Mouse (Mus musculus): ENCODE data around the gene Mrps26. TPM values are rescaled to one million over a fixed set of nuclear protein-coding genes. Genes with fewer than 3 reads are reported as not detected.

The Mrps26 gene
- total RNA-seq, 2 experiments from 2014 or later = 11.3 to 15.1 TPM

Other genes with a start within 250 kb of the Mrps26 start
- not detected in 2 replicates for gene Cpxm1, start 166.2 kb upstream of the Mrps26 start, total RNA-seq (2015; ENCODE audit: low replicate concordance)
- gene Cpxm1, start 166.2 kb upstream of the Mrps26 start, total RNA-seq (2017; ENCODE audit: low replicate concordance) = not detected in 2 replicates
- gene Gm28372, start 158.5 kb upstream of the Mrps26 start, total RNA-seq (2015; ENCODE audit: low replicate concordance) = not detected in 2 replicates
- not detected in 2 replicates for gene Gm28372, start 158.5 kb upstream of the Mrps26 start, total RNA-seq (2017; ENCODE audit: low replicate concordance)
- not detected in 2 replicates for gene 1700020A23Rik, start 158.5 kb upstream of the Mrps26 start, total RNA-seq (2015; ENCODE audit: low replicate concordance)
- gene 1700020A23Rik, start 158.5 kb upstream of the Mrps26 start, total RNA-seq (2017; ENCODE audit: low replicate concordance) = not detected in 2 replicates
- not detected in 2 replicates for gene Tmem239, start 157.3 kb upstream of the Mrps26 start, total RNA-seq (2015; ENCODE audit: low replicate concordance)
- gene Tmem239, start 157.3 kb upstream of the Mrps26 start, total RNA-seq (2017; ENCODE audit: low replicate concordance) = not detected in 2 replicates
- 74.6 and 122 TPM in 2 replicates for gene Vps16, start 139.4 kb upstream of the Mrps26 start, total RNA-seq (2015; ENCODE audit: low replicate concordance)
- 62.8 and 75.8 TPM in 2 replicates for gene Vps16, start 139.4 kb upstream of the Mrps26 start, total RNA-seq (2017; ENCODE audit: low replicate concordance)
- gene Pced1a, start 139.0 kb upstream of the Mrps26 start, total RNA-seq (2015; ENCODE audit: low replicate concordance) = 0.72 TPM in 1 of 2 replicates, not detected in the other
- 1.2 and 1.9 TPM in 2 replicates for gene Pced1a, start 139.0 kb upstream of the Mrps26 start, total RNA-seq (2017; ENCODE audit: low replicate concordance)
- gene Ptpra, start 113.5 kb upstream of the Mrps26 start, total RNA-seq (2015; ENCODE audit: low replicate concordance) = 81.4 and 84.7 TPM in 2 replicates
- gene Ptpra, start 113.5 kb upstream of the Mrps26 start, total RNA-seq (2017; ENCODE audit: low replicate concordance) = 153 and 160 TPM in 2 replicates
- not detected in 2 replicates for gene Oxt, start 12.4 kb downstream of the Mrps26 start, total RNA-seq (2015; ENCODE audit: low replicate concordance)
- not detected in 2 replicates for gene Oxt, start 12.4 kb downstream of the Mrps26 start, total RNA-seq (2017; ENCODE audit: low replicate concordance)
- gene Avp, start 18.8 kb downstream of the Mrps26 start, total RNA-seq (2015; ENCODE audit: low replicate concordance) = not detected in 2 replicates
- gene Avp, start 18.8 kb downstream of the Mrps26 start, total RNA-seq (2017; ENCODE audit: low replicate concordance) = not detected in 2 replicates
- 14.1 and 18.0 TPM in 2 replicates for gene Fastkd5, start 66.3 kb downstream of the Mrps26 start, total RNA-seq (2015; ENCODE audit: low replicate concordance)
- gene Fastkd5, start 66.3 kb downstream of the Mrps26 start, total RNA-seq (2017; ENCODE audit: low replicate concordance) = 6.3 and 7.6 TPM in 2 replicates
- 5.0 and 7.2 TPM in 2 replicates for gene Ubox5, start 66.3 kb downstream of the Mrps26 start, total RNA-seq (2015; ENCODE audit: low replicate concordance)
- 0.61 and 5.3 TPM in 2 replicates for gene Ubox5, start 66.3 kb downstream of the Mrps26 start, total RNA-seq (2017; ENCODE audit: low replicate concordance)
- gene Lzts3, start 79.1 kb downstream of the Mrps26 start, total RNA-seq (2015; ENCODE audit: low replicate concordance) = 1.8 TPM in 1 of 2 replicates, not detected in the other
- 0.15 and 0.90 TPM in 2 replicates for gene Lzts3, start 79.1 kb downstream of the Mrps26 start, total RNA-seq (2017; ENCODE audit: low replicate concordance)
- 28.1 and 73.5 TPM in 2 replicates for gene Ddrgk1, start 100.9 kb downstream of the Mrps26 start, total RNA-seq (2015; ENCODE audit: low replicate concordance)
- 67.4 and 68.5 TPM in 2 replicates for gene Ddrgk1, start 100.9 kb downstream of the Mrps26 start, total RNA-seq (2017; ENCODE audit: low replicate concordance)
- gene Itpa, start 103.9 kb downstream of the Mrps26 start, total RNA-seq (2015; ENCODE audit: low replicate concordance) = 20.2 and 23.9 TPM in 2 replicates
- 43.3 and 56.7 TPM in 2 replicates for gene Itpa, start 103.9 kb downstream of the Mrps26 start, total RNA-seq (2017; ENCODE audit: low replicate concordance)
- not detected in 2 replicates for gene Slc4a11, start 133.8 kb downstream of the Mrps26 start, total RNA-seq (2015; ENCODE audit: low replicate concordance)
- gene Slc4a11, start 133.8 kb downstream of the Mrps26 start, total RNA-seq (2017; ENCODE audit: low replicate concordance) = not detected in 2 replicates

All from erythroid progenitor cell, adult 5-6 weeks (primary cell).